Mouse (Mus musculus): ENCODE measurements around the gene Olfr1359.
"Not testable (repeated sequence)": the region's sequence is repeated elsewhere in the genome, so short reads cannot be mapped to it uniquely, and the experiment has no call there.

DNA sequence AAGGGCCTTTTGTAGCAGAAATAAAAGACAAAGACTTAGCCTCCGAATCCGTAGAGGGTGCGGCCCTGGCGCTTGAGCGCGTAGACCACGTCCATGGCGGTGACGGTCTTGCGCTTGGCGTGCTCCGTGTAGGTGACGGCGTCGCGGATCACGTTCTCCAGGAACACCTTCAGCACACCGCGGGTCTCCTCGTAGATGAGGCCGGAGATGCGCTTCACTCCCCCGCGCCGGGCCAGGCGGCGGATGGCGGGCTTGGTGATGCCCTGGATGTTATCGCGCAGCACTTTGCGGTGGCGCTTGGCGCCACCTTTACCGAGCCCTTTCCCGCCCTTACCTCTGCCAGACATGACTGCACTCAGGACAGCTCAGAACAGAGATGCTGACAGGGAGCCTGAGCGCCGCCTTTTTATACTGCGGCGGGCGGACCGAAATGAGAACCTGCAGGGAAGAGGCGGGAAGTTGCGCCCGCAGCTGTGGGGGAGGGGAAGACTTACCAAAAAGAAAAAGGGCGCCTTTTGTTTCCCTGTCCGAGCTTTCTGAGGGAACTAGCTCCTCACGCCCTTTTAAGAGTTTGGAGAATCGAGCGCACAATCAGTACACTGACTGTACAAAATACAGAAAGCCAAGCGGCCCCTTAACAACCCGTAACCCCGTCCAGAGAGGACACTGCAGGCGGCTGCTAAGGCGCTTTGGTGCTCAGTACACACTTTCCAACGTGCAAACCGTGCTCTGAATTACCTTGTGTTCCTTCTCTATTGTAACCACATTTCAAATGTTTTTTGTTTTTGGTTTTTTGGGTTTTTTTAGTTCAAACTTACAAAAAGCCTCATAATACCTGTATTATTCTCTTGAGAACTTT is 52.5 kb downstream of the Olfr1359 start, which contains the start of gene Hist1h4k:
- TF ChIP-seq CTCF (conservative IDR thresholded peaks at IDR 0.05; ENCODE audit: low read length); POU5F1 (IDR thresholded peaks at IDR 0.05; ENCODE audit: borderline replicate concordance, low read length): not testable (repeated sequence)

Data from E14TG2a.4 (cell line).